Mouse (Mus musculus) MEL (cell line): Measurements from ENCODE around the gene Rpl31.

Source experiments
- CTCF ChIP-seq, 3 experiments: IDR thresholded peaks in 2 of 3; conservative IDR thresholded peaks in 1 of 3; 2 replicates each; pipeline ENCODE4 v1.5.1; 2011 to 2012; ENCODE audit warnings: low read length in 3 of 3, low read depth in 2 of 3, mild to moderate bottlenecking in 2 of 3, improper control_type of control experiment in 1 of 3, inconsistent platforms in 1 of 3, mixed read lengths in 1 of 3, moderate library complexity in 1 of 3; ENCODE audit not compliant: control insufficient read depth in 1 of 3, insufficient read depth in 1 of 3, poor library complexity in 1 of 3, severe bottlenecking in 1 of 3
- ELF1 ChIP-seq: IDR thresholded peaks from 2 replicates; pipeline ENCODE4 v1.6.1; 2014; ENCODE audit warnings: low read depth, mild to moderate bottlenecking, inconsistent platforms, low read length, improper control_type of control experiment, moderate library complexity
- EP300 ChIP-seq, 2 experiments: IDR thresholded peaks; 2 replicates each; pipeline ENCODE4 v1.6.1; 2011; ENCODE audit warnings: improper control_type of control experiment in 2 of 2, low read length in 2 of 2, low read depth in 1 of 2, mild to moderate bottlenecking in 1 of 2
- ETS1 ChIP-seq: IDR thresholded peaks from 2 replicates; pipeline ENCODE4 v1.6.1; 2012; ENCODE audit warnings: low read depth, mild to moderate bottlenecking, inconsistent platforms, low read length, improper control_type of control experiment, moderate library complexity
- GATA1 ChIP-seq: IDR thresholded peaks from 2 replicates; pipeline ENCODE4 v1.6.1; 2011; ENCODE audit warnings: low read depth, low read length, improper control_type of control experiment
- MAFK ChIP-seq: IDR thresholded peaks from 2 replicates; pipeline ENCODE4 v1.6.1; 2011; ENCODE audit warnings: low read depth, mild to moderate bottlenecking, low read length, improper control_type of control experiment, borderline replicate concordance
- MAX ChIP-seq: IDR thresholded peaks from 2 replicates; pipeline ENCODE4 v1.6.1; 2011; ENCODE audit warnings: low read length, improper control_type of control experiment
- MXI1 ChIP-seq: IDR thresholded peaks from 2 replicates; pipeline ENCODE4 v1.6.1; 2011; ENCODE audit warnings: mild to moderate bottlenecking, low read depth, low read length, improper control_type of control experiment
- POLR2A ChIP-seq, 2 experiments: IDR thresholded peaks; 2 replicates each; pipeline ENCODE4 v1.6.1; 2011 to 2012; ENCODE audit warnings: low read length in 2 of 2, mild to moderate bottlenecking in 2 of 2, control low read depth in 1 of 2, improper control_type of control experiment in 1 of 2, low read depth in 1 of 2, moderate library complexity in 1 of 2; ENCODE audit not compliant: control insufficient read depth in 1 of 2, insufficient read depth in 1 of 2, poor library complexity in 1 of 2
- POLR2AphosphoS2 ChIP-seq: IDR thresholded peaks from 2 replicates; pipeline ENCODE4 v1.6.1; 2011; ENCODE audit warnings: low read length, improper control_type of control experiment
- POLR2AphosphoS5 ChIP-seq: IDR thresholded peaks from 2 replicates; pipeline ENCODE4 v1.6.1; 2012; ENCODE audit warnings: low read depth, borderline replicate concordance, mild to moderate bottlenecking, inconsistent platforms, low read length, moderate library complexity, mixed read lengths
- ZKSCAN1 ChIP-seq: IDR thresholded peaks from 2 replicates; pipeline ENCODE4 v1.6.1; 2012; ENCODE audit warnings: low read depth, mild to moderate bottlenecking, inconsistent platforms, low read length, improper control_type of control experiment, moderate library complexity

- TF ChIP-seq GATA1 (no peak), POLR2AphosphoS5 (no peak), MXI1 (no peak), MAFK (no peak), POLR2AphosphoS2 (no peak), ELF1 (no peak), ZKSCAN1 (no peak), EP300 (IDR thresholded peaks at IDR 0.05; ENCODE audit: low read depth in 1 of 2, low read length in 2 of 2) (no peak), MAX (no peak), ETS1 (no peak), POLR2A (IDR thresholded peaks at IDR 0.05; ENCODE audit: control insufficient read depth in 1 of 2, insufficient read depth in 1 of 2, low read depth in 1 of 2, low read length in 2 of 2, poor library complexity in 1 of 2) (no peak), CTCF (IDR thresholded peaks at IDR 0.05 in 2 of 3, conservative IDR thresholded peaks at IDR 0.05 in 1 of 3; ENCODE audit: control insufficient read depth in 1 of 3, insufficient read depth in 1 of 3, low read depth in 2 of 3, low read length in 3 of 3, poor library complexity in 1 of 3, severe bottlenecking in 1 of 3) (no peak)
These were observed 42.6 kb downstream of the Rpl31 start for GRCm38 (mm10) chr1:39410085-39410821.
